Mouse (Mus musculus): ENCODE results near the gene Tenm2.

Tenm2 gene

DNA sequence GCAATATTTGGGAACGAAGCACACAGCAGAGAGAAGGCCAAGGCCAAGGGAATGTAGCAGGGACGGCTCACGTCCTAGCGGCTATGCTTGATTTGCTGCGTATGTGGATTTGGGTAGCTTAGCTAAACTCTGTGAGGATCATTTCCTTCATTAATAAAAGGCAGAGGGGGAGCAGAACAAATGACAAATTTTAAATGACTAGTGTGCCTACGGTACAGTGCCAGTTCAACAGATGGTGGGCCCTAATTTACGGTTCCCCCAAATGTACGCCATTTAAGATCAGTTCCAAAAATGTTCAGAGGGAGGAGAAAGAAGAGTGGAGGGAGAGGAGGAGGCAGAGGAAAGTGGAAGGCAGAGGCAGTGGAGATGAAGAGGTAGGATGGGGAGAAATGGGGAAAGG is 873.2 kb downstream of the Tenm2 start:
- no peak for DNase-seq (ENCODE audit: low read depth, low spot score)

- DNase-seq (ENCODE audit: low read depth, low spot score) = no peak
Measured at GRCm38 (mm10) chr11:36353252-36353651, 882.5 kb downstream of the Tenm2 start.

DNA sequence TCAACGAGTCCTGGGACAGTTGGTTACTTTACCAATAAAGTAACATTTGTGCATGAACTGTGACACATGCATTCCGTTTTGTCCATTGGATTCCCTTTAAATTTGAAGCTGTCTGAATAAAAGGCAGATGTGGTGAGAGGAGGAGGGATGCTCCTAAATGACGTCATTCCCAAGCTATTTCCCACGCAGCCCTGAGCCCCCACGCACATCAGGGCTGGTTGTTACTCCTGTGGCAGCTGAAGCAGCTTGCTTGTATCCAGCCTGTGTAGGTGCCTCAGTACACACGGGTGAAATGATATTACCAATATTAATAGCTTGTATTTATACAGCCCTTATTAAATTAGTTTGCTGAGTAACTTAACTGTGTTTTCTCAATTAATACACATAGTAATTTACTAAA is 884.0 kb downstream of the Tenm2 start:
- no peak for DNase-seq (ENCODE audit: low read depth, low spot score)

DNA sequence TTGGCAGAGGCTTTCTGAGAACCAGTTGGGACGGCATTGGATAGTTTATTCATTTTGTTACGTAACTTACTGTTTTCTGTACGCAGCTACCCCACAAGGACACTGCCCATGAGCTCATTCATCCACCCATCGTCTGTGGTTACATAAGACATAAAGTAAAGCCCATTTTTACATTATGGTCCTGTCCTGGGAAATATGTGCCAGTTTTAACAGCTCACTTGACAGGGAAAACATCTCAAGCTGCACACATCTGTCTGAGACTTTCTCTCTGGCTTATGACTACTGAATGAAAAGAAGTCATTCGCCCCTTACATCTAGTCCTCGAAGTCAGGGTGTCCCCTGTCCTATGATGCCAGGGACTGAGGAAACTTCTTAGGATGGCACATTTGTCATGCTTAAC is 884.4 kb downstream of the Tenm2 start:
- no peak for DNase-seq (ENCODE audit: low read depth, low spot score)

- DNase-seq (ENCODE audit: low read depth, low spot score) = no peak
Measured at GRCm38 (mm10) chr11:36350264-36350663, 885.5 kb downstream of the Tenm2 start.

DNA sequence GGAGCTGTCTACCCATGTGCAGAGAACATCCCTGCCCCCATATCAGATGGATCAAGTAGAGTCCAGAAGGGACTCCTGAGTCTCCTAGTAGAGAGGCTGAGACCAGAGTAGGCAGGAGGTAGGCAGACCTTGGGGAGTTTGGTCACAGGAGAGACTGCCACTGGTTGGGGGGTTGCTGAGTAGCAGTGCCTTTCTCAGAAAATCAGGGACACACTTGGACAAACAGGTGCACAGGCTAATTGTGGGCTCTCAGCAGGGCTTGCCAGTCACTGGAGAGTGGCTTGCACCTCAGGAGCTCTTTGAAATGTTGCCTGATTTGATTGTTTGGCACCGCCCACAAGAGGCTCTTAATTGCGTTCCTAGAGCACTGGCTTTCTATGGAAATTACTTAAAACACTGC is 885.9 kb downstream of the Tenm2 start:
- no peak for DNase-seq (ENCODE audit: low read depth, low spot score)

GRCm38 (mm10) chr11:36341799-36342198 is 894.0 kb downstream of the Tenm2 start:
- DNase-seq (ENCODE audit: low read depth, low spot score) = no peak

DNA sequence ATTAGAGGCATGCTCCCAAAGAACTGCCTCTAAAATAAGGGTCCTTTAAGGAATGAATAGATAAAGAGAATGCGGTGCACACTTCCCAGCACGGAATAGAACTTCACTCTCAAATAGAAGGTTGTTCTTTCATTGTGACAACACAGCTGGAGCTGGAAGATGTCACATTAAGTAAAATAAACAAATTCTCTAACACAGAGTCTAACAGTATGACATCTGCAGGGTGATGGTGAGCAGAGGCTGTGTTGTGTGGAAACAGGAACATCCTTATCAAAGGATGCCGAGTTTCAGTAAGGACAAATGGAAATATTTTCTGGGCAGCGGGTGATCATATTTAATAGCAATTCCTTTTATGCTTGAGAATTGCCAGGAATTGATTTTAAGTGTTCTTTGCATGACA is 897.3 kb downstream of the Tenm2 start:
- DNase-seq (ENCODE audit: low read depth, low spot score) = no peak

DNA sequence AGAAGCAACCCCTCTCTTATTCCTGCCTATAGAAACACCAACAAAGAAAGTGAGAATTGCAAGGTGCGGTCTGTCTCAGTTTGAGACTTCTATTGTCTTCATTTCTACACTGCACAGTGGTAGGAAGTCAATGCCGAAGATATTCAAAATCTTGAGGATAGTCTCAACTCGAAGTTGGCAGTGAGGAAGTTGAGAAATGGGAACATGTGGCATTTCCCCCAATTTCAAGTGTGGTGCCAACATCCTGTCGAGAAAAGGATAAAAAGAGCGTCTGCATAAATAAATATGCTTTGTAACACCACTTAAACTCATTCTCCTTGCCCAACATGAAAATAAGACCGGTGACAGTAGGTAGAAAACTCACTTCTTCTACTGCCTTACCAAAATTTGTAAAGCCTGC is 898.7 kb downstream of the Tenm2 start:
- no peak for DNase-seq (ENCODE audit: low read depth, low spot score)

DNA sequence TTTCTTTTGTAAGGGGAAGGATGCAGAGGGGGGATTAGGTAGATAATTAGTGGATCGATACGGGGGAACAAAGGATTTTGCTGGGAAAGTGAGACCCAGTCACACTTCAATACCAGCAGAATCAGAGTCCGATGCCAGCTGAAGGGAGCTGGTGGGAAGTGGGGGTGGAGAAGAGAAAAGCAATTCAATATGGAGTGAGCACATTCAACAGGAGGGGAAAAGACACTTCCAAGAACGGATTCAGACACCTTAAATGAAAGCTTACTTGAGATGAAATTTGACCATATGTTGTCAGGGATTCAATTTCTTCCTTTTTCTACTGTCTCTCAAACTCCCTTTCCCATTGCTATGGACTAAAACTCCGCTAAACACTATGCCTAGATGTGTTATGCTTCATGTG is 900.6 kb downstream of the Tenm2 start:
- DNase-seq (ENCODE audit: low read depth, low spot score) = no peak

- DNase-seq (ENCODE audit: low read depth, low spot score) = no peak
Measured at GRCm38 (mm10) chr11:36334100-36334735, 901.5 kb downstream of the Tenm2 start.

GRCm38 (mm10) chr11:36332222-36332621 is 903.5 kb downstream of the Tenm2 start:
- no peak for DNase-seq (ENCODE audit: low read depth, low spot score)

- no peak for DNase-seq (ENCODE audit: low read depth, low spot score)
Measured at GRCm38 (mm10) chr11:36331408-36332178, 904.2 kb downstream of the Tenm2 start.

DNA sequence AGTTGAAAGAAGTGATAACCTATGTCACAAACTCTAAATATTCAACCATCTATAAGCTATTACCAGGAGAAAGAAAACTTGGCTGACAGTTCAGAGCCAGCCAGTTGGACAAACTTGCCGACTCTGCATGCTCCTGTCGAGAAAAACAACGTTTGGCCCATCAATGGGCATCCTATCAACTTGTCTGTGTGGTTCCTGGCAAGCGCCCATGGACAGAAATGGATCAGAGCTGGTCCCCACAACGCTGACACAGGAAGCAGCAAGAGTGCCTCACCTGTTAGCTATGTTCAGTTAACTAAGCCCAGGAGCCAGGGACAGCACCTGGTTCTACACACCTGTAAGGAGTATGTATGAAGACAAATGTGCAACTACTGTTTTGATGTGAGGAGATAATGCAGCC is 908.5 kb downstream of the Tenm2 start:
- DNase-seq (ENCODE audit: low read depth, low spot score) = no peak

DNA sequence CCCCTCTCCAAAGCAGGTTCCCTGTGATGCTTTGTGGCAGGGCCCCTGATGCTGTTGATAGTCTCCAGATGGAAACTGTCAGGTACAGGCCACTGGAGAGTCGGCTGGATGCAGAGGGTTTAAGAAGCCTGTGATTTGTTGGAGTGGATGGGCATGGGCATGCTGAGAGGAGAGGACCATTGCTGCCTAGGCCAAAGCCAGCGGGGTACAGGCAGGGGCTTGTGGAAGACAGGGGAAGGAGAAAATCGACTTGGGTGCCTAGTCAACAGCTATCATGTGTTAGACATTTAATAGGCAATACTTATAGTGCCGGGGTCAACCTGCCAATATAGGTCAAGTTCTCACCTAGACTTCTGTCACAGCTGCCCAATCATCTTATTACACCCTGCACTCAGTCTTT is 926.4 kb downstream of the Tenm2 start:
- DNase-seq (ENCODE audit: low read depth, low spot score) = no peak

- no peak for DNase-seq (ENCODE audit: low read depth, low spot score)
Measured at GRCm38 (mm10) chr11:36307276-36307675, 928.5 kb downstream of the Tenm2 start.

DNA sequence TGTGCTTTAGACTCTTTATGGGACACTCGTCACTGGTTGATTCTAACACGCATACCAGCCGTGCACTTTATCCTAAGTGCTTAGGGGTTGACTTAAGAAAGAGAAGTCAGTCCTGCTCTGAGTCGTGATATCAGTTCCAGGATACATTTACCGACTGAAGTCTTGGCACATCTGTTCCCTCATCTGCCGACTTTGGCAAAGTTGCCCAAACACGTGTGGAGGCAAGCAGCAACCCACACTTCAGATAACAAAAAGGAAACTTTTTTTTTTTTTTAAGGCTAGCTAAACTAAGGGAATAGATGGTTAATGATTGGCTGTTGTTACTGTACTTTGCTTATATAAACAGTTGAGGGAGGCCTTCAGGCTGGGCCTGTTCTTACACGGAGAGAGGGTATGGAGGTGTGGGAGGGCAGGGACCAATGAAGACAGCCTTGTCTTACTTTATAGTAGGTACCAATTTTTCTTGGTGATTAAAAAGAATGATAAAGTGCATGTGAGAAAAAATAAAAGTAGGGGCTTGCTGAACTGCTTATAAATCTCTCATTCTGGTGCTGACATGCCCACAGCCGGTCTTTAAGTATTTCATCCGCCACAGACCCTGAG is 930.3 kb downstream of the Tenm2 start:
- no peak for DNase-seq (ENCODE audit: low read depth, low spot score)

DNA sequence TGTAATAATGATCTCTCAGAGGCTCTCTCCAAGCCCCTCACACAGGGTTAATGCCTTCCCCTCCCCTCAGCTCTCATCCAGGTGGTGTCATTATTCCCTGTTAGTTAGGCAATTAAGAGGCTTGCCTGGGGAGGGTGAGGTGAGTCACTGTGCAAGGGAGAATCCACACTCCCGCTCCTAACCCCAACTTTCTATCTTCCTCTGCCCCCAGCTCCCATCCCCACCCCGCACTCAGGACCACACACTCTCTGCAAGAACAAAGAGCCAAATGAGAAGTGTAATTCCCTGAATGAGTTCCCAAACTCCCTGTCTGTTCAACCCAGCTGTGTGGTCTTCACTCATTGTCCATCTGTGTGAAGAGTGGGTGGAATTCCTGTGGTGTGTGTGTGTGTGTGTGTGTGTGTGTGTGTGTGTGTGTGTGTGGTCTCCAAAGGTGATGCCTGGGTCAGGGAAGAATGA is 932.8 kb downstream of the Tenm2 start:
- no peak for DNase-seq (ENCODE audit: low read depth, low spot score)

GRCm38 (mm10) chr11:36302096-36302495 is 933.7 kb downstream of the Tenm2 start:
- DNase-seq (ENCODE audit: low read depth, low spot score) = no peak

GRCm38 (mm10) chr11:36296568-36296967 is 939.2 kb downstream of the Tenm2 start:
- no peak for DNase-seq (ENCODE audit: low read depth, low spot score)

DNA sequence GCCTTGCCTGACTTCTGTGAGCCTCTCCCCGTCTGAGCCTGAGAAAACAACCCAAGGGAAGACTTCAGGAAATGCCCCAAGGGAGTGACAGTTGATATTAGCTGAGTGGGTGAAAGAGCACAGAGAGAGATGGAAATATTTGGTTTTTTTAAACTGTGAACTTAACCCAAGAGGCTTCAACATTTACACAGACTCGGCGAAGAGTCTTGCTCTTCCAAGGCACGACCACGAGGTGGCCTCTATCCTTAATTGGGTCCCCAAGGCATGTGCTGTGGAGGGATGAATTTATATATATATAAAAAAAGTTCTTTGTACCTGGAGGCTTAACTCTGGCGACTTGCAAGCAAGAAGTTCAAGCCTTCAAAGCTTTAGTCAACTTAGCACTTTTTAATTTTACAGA is 943.6 kb downstream of the Tenm2 start:
- no peak for DNase-seq (ENCODE audit: low read depth, low spot score)

DNA sequence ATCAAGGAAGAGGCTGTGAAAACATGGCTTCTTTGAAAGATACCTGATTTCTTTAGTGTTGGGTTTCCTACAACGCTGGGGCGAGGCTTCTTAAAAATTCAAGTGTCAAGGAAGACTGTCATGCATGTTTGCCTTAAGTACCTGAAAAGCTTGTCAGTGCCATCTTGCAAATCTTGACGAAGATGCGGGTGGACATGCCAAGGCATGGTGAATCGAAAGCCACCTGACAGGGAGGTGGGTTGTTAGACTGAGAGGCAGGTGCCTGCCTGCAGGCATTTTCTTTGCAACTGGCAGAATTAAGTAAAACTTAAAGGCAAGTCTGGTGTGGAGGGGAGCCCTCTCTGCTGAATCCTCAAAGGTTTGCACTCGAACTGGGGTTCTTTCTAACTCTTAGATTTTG is 949.5 kb downstream of the Tenm2 start:
- DNase-seq (ENCODE audit: low read depth, low spot score) = no peak

- no peak for DNase-seq (ENCODE audit: low read depth, low spot score)
Measured at GRCm38 (mm10) chr11:36280533-36280932, 955.2 kb downstream of the Tenm2 start.
